Mouse (Mus musculus): ENCODE data around the gene Tecpr2. TPM values are rescaled to one million over a fixed set of nuclear protein-coding genes. Genes with fewer than 3 reads are reported as not detected.

Tecpr2 gene
- total and polyA plus RNA-seq, 3 experiments: 2.8 to 7.5 (median 3.1) TPM

- Histone ChIP-seq H3K79me2 (replicated peaks; ENCODE audit: control insufficient read depth, extremely low read depth, insufficient read depth, poor library complexity, severe bottlenecking) (no peaks in the 10 kb centered on the region), H3K27ac (ENCODE audit: insufficient read depth, low read depth) (no peak overlapping the region), H3K4me1 (ENCODE audit: control insufficient read depth in 1 of 2, insufficient read depth in 2 of 2) (peaks cover 6 to 9% of the 10 kb centered on the region in 2 experiments; a peak in 2 of 4 replicates), H3K36me3 (replicated peaks in 1 of 2; ENCODE audit: control insufficient read depth in 1 of 2, insufficient read depth in 1 of 2, low read length in 1 of 2) (no peaks in the 10 kb centered on the region), H3K9me3 (replicated peaks; ENCODE audit: low read length) (no peaks in the 10 kb centered on the region), H3K4me2 (ENCODE audit: insufficient read depth, low read depth, poor library complexity, severe bottlenecking) (no peak overlapping the region), H3K4me3 (replicated peaks in 1 of 3; ENCODE audit: low read depth in 2 of 3, low read length in 2 of 3, poor library complexity in 1 of 3) (no peak overlapping the region), H3K27me3 (replicated peaks) (no peaks in the 10 kb centered on the region), H3K9ac (ENCODE audit: insufficient read depth, low read depth) (no peak overlapping the region)
- in situ Hi-C loops (cut with MboI; ENCODE audit: low pct_ligation_motif_present, low pct_unique_long_range_greater_than_20kb, low sequenced_read_pairs) (no loop called here), dilution Hi-C loops (cut with MboI; ENCODE audit: extremely low pct_ligation_motif_present, extremely low pct_unique_long_range_greater_than_20kb, low sequenced_read_pairs) (no loop called here)
- TF ChIP-seq ZKSCAN1 (IDR thresholded peaks at IDR 0.05; ENCODE audit: borderline replicate concordance, low read depth, low read length) (no peak), MAX (IDR thresholded peaks at IDR 0.05; ENCODE audit: low read length) (no peak), MEF2A (IDR thresholded peaks at IDR 0.05; ENCODE audit: borderline replicate concordance, low read depth, low read length) (no peak), MYC (IDR thresholded peaks at IDR 0.05; ENCODE audit: low read depth, low read length) (no peak), CTCF (conservative IDR thresholded peaks at IDR 0.05 in 1 of 2, IDR thresholded peaks at IDR 0.05 in 1 of 2; ENCODE audit: low read depth in 2 of 2, low read length in 2 of 2) (no peak), CHD2 (IDR thresholded peaks at IDR 0.05; ENCODE audit: low read length) (no peak), EP300 (IDR thresholded peaks at IDR 0.05; ENCODE audit: low read length) (no peak)
- DNase-seq (ENCODE audit: extremely low read depth): no peak
Measured at GRCm38 (mm10) chr12:111005803-111006202, 116.7 kb downstream of the Tecpr2 start.

DNA sequence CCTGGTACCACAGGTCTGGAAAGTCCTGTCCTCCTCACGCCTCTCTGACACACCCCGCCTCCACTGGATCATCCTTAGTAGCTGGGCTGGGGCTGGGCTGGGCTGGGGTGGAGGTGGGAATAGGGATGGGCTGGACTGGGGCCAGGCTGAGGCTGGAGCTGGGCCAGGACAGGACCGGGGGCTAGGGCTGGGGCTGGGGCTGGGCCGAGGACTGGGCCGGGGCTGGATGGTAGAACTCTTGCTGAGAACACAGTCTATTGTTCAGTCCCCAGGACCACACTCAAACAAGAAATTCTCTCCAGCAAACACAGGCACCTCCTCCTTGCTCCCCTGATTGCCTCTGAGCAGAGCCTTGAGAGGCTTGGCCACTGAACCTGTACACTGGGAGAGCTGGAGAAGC, 117.3 kb downstream of the Tecpr2 start:
- H3K79me2 ChIP-seq (replicated peaks; ENCODE audit: control insufficient read depth, extremely low read depth, insufficient read depth, poor library complexity, severe bottlenecking): no peaks in the 10 kb centered on the region
- no peak overlapping the region for H3K9ac ChIP-seq (ENCODE audit: insufficient read depth, low read depth)
- no peaks in the 10 kb centered on the region for H3K27me3 ChIP-seq (replicated peaks)
- DNase-seq (ENCODE audit: extremely low read depth): no peak
- in situ Hi-C loops (cut with MboI; ENCODE audit: low pct_ligation_motif_present, low pct_unique_long_range_greater_than_20kb, low sequenced_read_pairs): no loop called here
- H3K36me3 ChIP-seq (replicated peaks in 1 of 2; ENCODE audit: control insufficient read depth in 1 of 2, insufficient read depth in 1 of 2, low read length in 1 of 2): no peaks in the 10 kb centered on the region
- no peak overlapping the region for H3K27ac ChIP-seq (ENCODE audit: insufficient read depth, low read depth)
- H3K4me3 ChIP-seq (replicated peaks in 1 of 3; ENCODE audit: low read depth in 2 of 3, low read length in 2 of 3, poor library complexity in 1 of 3): no peak overlapping the region
- peaks cover 6 to 9% of the 10 kb centered on the region in 2 experiments; a peak in 2 of 4 replicates for H3K4me1 ChIP-seq (ENCODE audit: control insufficient read depth in 1 of 2, insufficient read depth in 2 of 2)
- no peak overlapping the region for H3K4me2 ChIP-seq (ENCODE audit: insufficient read depth, low read depth, poor library complexity, severe bottlenecking)
- no peaks in the 10 kb centered on the region for H3K9me3 ChIP-seq (replicated peaks; ENCODE audit: low read length)
- dilution Hi-C loops (cut with MboI; ENCODE audit: extremely low pct_ligation_motif_present, extremely low pct_unique_long_range_greater_than_20kb, low sequenced_read_pairs): no loop called here
- TF ChIP-seq BHLHE40 (IDR thresholded peaks at IDR 0.05; ENCODE audit: low read depth, low read length) (no peak), CHD1 (IDR thresholded peaks at IDR 0.05; ENCODE audit: low read depth, low read length) (no peak), EP300 (IDR thresholded peaks at IDR 0.05; ENCODE audit: low read length) (no peak), TBP (conservative IDR thresholded peaks at IDR 0.05; ENCODE audit: low read depth, low read length) (no peak), ETS1 (conservative IDR thresholded peaks at IDR 0.05; ENCODE audit: low read depth, low read length) (no peak), CTCF (conservative IDR thresholded peaks at IDR 0.05 in 1 of 2, IDR thresholded peaks at IDR 0.05 in 1 of 2; ENCODE audit: low read depth in 2 of 2, low read length in 2 of 2) (no peak), JUN (IDR thresholded peaks at IDR 0.05; ENCODE audit: insufficient read depth, low read depth, low read length) (no peak), POLR2AphosphoS2 (IDR thresholded peaks at IDR 0.05; ENCODE audit: low read depth, low read length) (no peak), MAFK (IDR thresholded peaks at IDR 0.05; ENCODE audit: insufficient replicate concordance, low read length) (no peak), ZMIZ1 (IDR thresholded peaks at IDR 0.05; ENCODE audit: low read depth, low read length) (no peak), CHD2 (IDR thresholded peaks at IDR 0.05; ENCODE audit: low read length) (no peak), SMC3 (IDR thresholded peaks at IDR 0.05; ENCODE audit: low read depth, low read length) (no peak), E2F4 (IDR thresholded peaks at IDR 0.05; ENCODE audit: insufficient replicate concordance, low read depth, low read length) (no peak), ZKSCAN1 (IDR thresholded peaks at IDR 0.05; ENCODE audit: borderline replicate concordance, low read depth, low read length) (no peak), ELF1 (IDR thresholded peaks at IDR 0.05; ENCODE audit: low read depth, low read length) (no peak), USF1 (IDR thresholded peaks at IDR 0.05; ENCODE audit: low read depth, low read length) (no peak), IRF4 (IDR thresholded peaks at IDR 0.05; ENCODE audit: low read depth, low read length) (no peak), UBTF (IDR thresholded peaks at IDR 0.05; ENCODE audit: low read depth, low read length) (no peak)

Data from CH12.LX (cell line).